Mouse (Mus musculus) central nervous system, embryonic 14 days (tissue): ENCODE results near the gene Urb1. TPM values are rescaled to one million over a fixed set of nuclear protein-coding genes. Genes with fewer than 3 reads are reported as not detected.

ENCODE experiments used
- polyA plus RNA-seq: library from polyadenylated mRNA; depleted of rRNA; stranded (reverse); fragments of >200 nt; gene quantifications from 2 replicates; pipeline ENCODE4 v1.2.3, GENCODE M21; 2012; rRNA removed

The Urb1 gene
- polyA plus RNA-seq: 8.4 and 8.7 TPM in 2 replicates

GRCm38 (mm10) chr16:90809975-90810715 is at the start of gene Urb1:
Urb1 (minus strand) TSS chr16:90810413.

DNA sequence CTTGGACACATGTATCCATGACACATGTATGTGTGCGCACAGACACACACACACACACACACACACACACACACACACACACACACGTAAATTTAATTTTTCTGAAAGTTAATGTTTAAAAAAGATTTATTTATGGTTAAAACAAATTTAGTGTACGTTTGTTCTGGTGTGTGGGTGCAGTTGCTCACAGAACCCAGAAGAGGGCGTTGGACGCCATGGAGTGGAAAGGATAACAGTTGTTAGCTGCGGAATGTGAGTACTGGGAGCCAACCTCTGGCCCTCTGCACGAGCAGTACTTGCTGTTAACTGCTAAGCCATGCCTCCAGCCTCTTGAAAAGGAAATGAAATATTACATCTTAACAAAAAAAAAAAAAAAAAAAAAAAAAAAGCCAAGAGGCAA is 16.2 kb upstream of the Urb1 start, which contains the start of gene Eva1c:
Gene Eva1c (plus strand): TSS at position 263 of the 400 bp plus-strand sequence.

DNA sequence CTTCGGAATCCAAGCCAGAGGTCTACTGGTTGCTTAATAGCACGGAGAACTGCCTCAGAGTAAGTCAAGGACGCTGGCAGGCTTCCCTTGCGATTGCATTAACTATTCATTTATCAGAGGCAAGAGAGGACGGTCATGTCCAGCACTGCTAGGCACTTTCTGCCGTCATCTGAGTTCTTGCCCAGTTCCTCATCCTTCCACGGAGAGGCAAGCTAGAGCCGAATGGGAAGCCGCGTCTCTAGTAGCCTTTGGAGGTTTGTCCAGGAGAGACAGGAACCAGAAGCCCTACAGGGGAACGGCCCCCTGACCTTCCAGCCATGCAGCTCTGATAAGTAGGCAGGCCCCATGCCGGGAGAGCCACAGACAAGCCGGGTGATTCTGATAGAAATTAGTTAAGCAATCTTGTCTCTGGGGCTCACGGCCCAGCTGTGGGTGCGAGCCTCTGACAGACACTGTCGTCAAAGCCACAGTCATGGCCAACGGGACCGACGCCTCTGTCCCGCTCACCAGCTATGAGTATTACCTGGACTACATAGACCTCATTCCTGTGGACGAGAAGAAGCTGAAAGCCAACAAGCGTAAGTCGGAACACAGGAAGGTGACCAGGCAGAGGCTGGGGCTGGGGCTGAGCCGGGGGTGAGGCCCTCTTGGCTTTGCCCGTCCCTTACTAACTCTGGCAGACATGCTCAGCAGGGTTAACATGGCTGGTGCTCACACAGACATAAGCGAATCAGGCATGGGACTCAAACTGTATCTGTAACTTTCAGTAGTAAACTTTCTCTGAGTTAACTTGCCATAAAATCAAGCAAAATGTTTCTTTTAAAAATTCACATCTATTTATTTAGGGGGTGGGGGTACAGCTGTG is 71.9 kb downstream of the Urb1 start, which contains the start of gene Mrap:
Gene Mrap (plus strand): TSS at position 116 of the 865 bp plus-strand sequence.

GRCm38 (mm10) chr16:90727233-90728115 is 82.7 kb downstream of the Urb1 start, which contains the start of gene Mis18a:
Mis18a (minus strand) TSS chr16:90727404.

Other genes with a start within 250 kb of the Urb1 start
- gene Mis18a, start 83.0 kb downstream of the Urb1 start, polyA plus RNA-seq: 35.2 and 41.6 TPM in 2 replicates
- gene Mrap, start 72.2 kb downstream of the Urb1 start, polyA plus RNA-seq: 0.08 and 0.09 TPM in 2 replicates
- 3.0 and 3.2 TPM in 2 replicates for gene Eva1c, start 16.3 kb upstream of the Urb1 start, polyA plus RNA-seq
- gene Cfap298, start 124.7 kb upstream of the Urb1 start, polyA plus RNA-seq: 26.6 and 27.4 TPM in 2 replicates
- 60.6 and 68.2 TPM in 2 replicates for gene Synj1, start 200.9 kb upstream of the Urb1 start, polyA plus RNA-seq
- gene Paxbp1, start 234.1 kb upstream of the Urb1 start, polyA plus RNA-seq: 162 and 170 TPM in 2 replicates